Mouse (Mus musculus) liver, adult 2 months (tissue): ENCODE measurements at regions not wholly inside any gene's neighbourhood (a gene's known extent, or its start where the extent isn't known, plus 50 kb on each side); places are given as distances from the start of the nearest gene placed in this dataset.

ENCODE experiments used
- CTCF ChIP-seq: fragments of 200-500 bp; IDR thresholded peaks from 2 replicates; pipeline ENCODE4 v1.5.1; 2011; ENCODE audit warnings: low read depth, low read length, control low read depth
- POLR2A ChIP-seq: fragments of 200-500 bp; IDR thresholded peaks from 2 replicates; pipeline ENCODE4 v1.6.1; 2011; ENCODE audit warnings: low read length, control low read depth; ENCODE audit not compliant: insufficient read depth; ENCODE audit errors: extremely low read depth

- TF ChIP-seq CTCF (no peak), POLR2A (no peak)
These were observed 475.6 kb upstream of the Gm19410 start for GRCm38 (mm10) chr8:35289967-35290366.
